In the genomic region with DNA sequence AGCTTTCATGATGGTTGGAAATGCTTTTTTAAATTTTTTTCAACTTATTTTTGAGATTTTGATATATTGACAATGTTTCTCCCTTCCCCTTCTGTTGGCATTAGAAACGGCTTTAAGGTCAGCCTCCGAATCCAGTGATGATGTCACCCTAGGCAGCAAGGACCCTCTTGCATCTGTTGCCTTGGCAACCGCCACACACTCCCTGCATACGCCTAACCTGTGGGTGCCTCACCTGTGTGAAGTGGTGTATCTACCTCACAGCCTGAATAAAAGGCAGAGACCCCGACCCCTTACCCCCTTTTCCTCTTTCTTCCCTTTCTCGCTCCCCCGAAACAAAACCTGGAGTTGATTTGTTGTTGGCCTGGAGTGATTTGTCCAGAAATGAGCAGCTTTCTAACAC, we compare ENCODE assay signal across 21 mouse cellular contexts. TPM values are rescaled to one million over a fixed set of nuclear protein-coding genes. Genes with fewer than 3 reads are reported as not detected.
DNase-seq lines count a peak whose midpoint lies in the region; ATAC-seq and TF ChIP-seq lines count a peak whose summit lies in the region.
"Had no signal": no experiment of that assay in that cellular context is flagged by ENCODE, and none has a peak within 500 bp of the region (broad histone marks: within the 10 kb centered on the region; RNA-seq: fewer than 3 reads in every experiment).

No protein-coding gene starts in this region.

- no peaks in the 10 kb centered on the region for H3K27me3 ChIP-seq in midbrain, embryonic 14.5 days (ENCODE audit: control insufficient read depth, insufficient read depth, low read length)
- H3K27me3 ChIP-seq in midbrain, embryonic 11.5 days (ENCODE audit: control insufficient read depth, insufficient read depth, low read length): no peaks in the 10 kb centered on the region
- no peaks in the 10 kb centered on the region for H3K27me3 ChIP-seq in midbrain, embryonic 15.5 days (replicated peaks)
- H3K27me3 ChIP-seq in midbrain, postnatal 0 days (ENCODE audit: insufficient read depth, low read length): no peaks in the 10 kb centered on the region
- H3K27me3 ChIP-seq: embryonic facial prominence, embryonic 12.5 days; forebrain, embryonic 13.5 days; forebrain, embryonic 15.5 days; Patski had no signal

- no peak overlapping the region for H3K4me2 ChIP-seq in midbrain, embryonic 14.5 days (ENCODE audit: low read length)
- no peak overlapping the region for H3K4me2 ChIP-seq in midbrain, embryonic 11.5 days
- no peak overlapping the region for H3K4me2 ChIP-seq in midbrain, embryonic 15.5 days
- H3K4me2 ChIP-seq in midbrain, postnatal 0 days (ENCODE audit: low read depth, low read length, poor library complexity, severe bottlenecking): no peak overlapping the region
- H3K4me2 ChIP-seq: embryonic facial prominence, embryonic 12.5 days; forebrain, embryonic 13.5 days; forebrain, embryonic 15.5 days had no signal

- intact Hi-C loops in left cerebral cortex, adult 2 months (cut with DNase I): no loop called here

- no peak overlapping the region for H3K4me3 ChIP-seq in left cerebral cortex, adult 2 months
- H3K4me3 ChIP-seq in midbrain, embryonic 14.5 days (replicated peaks; ENCODE audit: low read depth, low read length): no peak overlapping the region
- H3K4me3 ChIP-seq in midbrain, embryonic 11.5 days (ENCODE audit: low read depth, low read length): no peak overlapping the region
- H3K4me3 ChIP-seq in midbrain, embryonic 15.5 days: no peak overlapping the region
- H3K4me3 ChIP-seq in midbrain, postnatal 0 days (ENCODE audit: low read depth, low read length): no peak overlapping the region
- H3K4me3 ChIP-seq: embryonic facial prominence, embryonic 10.5 days; embryonic facial prominence, embryonic 12.5 days; forebrain, embryonic 13.5 days; forebrain, embryonic 15.5 days had no signal

- no peak for DNase-seq in left cerebral cortex, adult 2 months (ENCODE audit: extremely low spot score in 1 of 2, low spot score in 2 of 2)
- DNase-seq in left cerebral cortex, adult 11 months (ENCODE audit: low spot score): no peak
- peak; percentile 26 for DNase-seq in midbrain, embryonic 14.5 days
- no peak for DNase-seq in midbrain, embryonic 11.5 days (ENCODE audit: low spot score, missing footprints)
- no peak for DNase-seq in midbrain, postnatal 0 days (ENCODE audit: low spot score)
- no peak for DNase-seq in layer of hippocampus, adult 11-12 months (ENCODE audit: low spot score)
- no peak for DNase-seq in cerebellum, adult 11 months
- DNase-seq: adrenal gland, adult 8-10 months; adrenal gland, postnatal 36 days; cerebellum, adult 11-12 months; cerebellum, adult 2 months; cerebellum, adult 9-10 months; cerebellum, postnatal 25 days had no signal

- no peak for ATAC-seq in midbrain, embryonic 14.5 days (ENCODE audit: low FRiP score, low TSS enrichment)
- ATAC-seq in midbrain, embryonic 11.5 days (ENCODE audit: low FRiP score): no peak
- ATAC-seq in midbrain, embryonic 15.5 days (replicated peaks): peak; percentile 77
- peak; percentile 42; the same call in 1 of the 2 replicates for ATAC-seq in midbrain, postnatal 0 days (ENCODE audit: low FRiP score)
- ATAC-seq: activated CD4-positive, CD25-positive, alpha-beta regulatory T cell, adult 4 months; forebrain, embryonic 13.5 days; Patski had no signal

- no peak for TF ChIP-seq CTCF in left cerebral cortex, adult 2 months (IDR thresholded peaks at IDR 0.05)
- TF ChIP-seq CTCF in midbrain, postnatal 0 days (IDR thresholded peaks at IDR 0.05): no peak

- no peak overlapping the region for H3K9ac ChIP-seq in midbrain, embryonic 14.5 days (replicated peaks; ENCODE audit: low read length)
- no peak overlapping the region for H3K9ac ChIP-seq in midbrain, embryonic 11.5 days (ENCODE audit: low read length)
- H3K9ac ChIP-seq in midbrain, embryonic 15.5 days: no peak overlapping the region
- H3K9ac ChIP-seq in midbrain, postnatal 0 days (replicated peaks; ENCODE audit: low read length, poor library complexity, severe bottlenecking): no peak overlapping the region
- H3K9ac ChIP-seq: embryonic facial prominence, embryonic 12.5 days; forebrain, embryonic 13.5 days; forebrain, embryonic 15.5 days; forebrain, postnatal 0 days had no signal

- no peaks in the 10 kb centered on the region for H3K4me1 ChIP-seq in midbrain, embryonic 14.5 days (ENCODE audit: control insufficient read depth, insufficient read depth, low read length)
- no peaks in the 10 kb centered on the region for H3K4me1 ChIP-seq in midbrain, embryonic 11.5 days (ENCODE audit: control insufficient read depth, insufficient read depth, low read length)
- no peaks in the 10 kb centered on the region; the same call in 1 of the 2 replicates for H3K4me1 ChIP-seq in midbrain, embryonic 15.5 days
- peaks cover 4% of the 10 kb centered on the region; the same call in 1 of the 2 replicates for H3K4me1 ChIP-seq in midbrain, postnatal 0 days (ENCODE audit: insufficient read depth, low read length)
- H3K4me1 ChIP-seq: embryonic facial prominence, embryonic 10.5 days; embryonic facial prominence, embryonic 12.5 days; forebrain, embryonic 13.5 days; forebrain, embryonic 15.5 days had no signal

- no peaks in the 10 kb centered on the region for H3K36me3 ChIP-seq in midbrain, embryonic 14.5 days (ENCODE audit: control insufficient read depth, insufficient read depth, low read length)
- H3K36me3 ChIP-seq in midbrain, embryonic 11.5 days (ENCODE audit: control insufficient read depth, insufficient read depth, low read length): no peaks in the 10 kb centered on the region
- no peaks in the 10 kb centered on the region for H3K36me3 ChIP-seq in midbrain, embryonic 15.5 days (replicated peaks)
- H3K36me3 ChIP-seq in midbrain, postnatal 0 days (ENCODE audit: insufficient read depth, low read length): no peaks in the 10 kb centered on the region
- H3K36me3 ChIP-seq: embryonic facial prominence, embryonic 10.5 days; embryonic facial prominence, embryonic 12.5 days; forebrain, embryonic 15.5 days had no signal

- WGBS in midbrain, embryonic 14.5 days: 79% methylated on average over 7 of the region's 7 CpGs
- WGBS in midbrain, embryonic 11.5 days: 78% methylated on average over 7 of the region's 7 CpGs
- WGBS in midbrain, embryonic 15.5 days: 68% methylated on average over 7 of the region's 7 CpGs
- 64% methylated on average over 7 of the region's 7 CpGs for WGBS in midbrain, postnatal 0 days

- H3K27ac ChIP-seq in left cerebral cortex, adult 2 months: 0 out of 2 replicates have a peak overlapping the region, but pooled peaks have one; percentile 28
- H3K27ac ChIP-seq in midbrain, embryonic 14.5 days (replicated peaks; ENCODE audit: low read depth, low read length): no peak overlapping the region
- no peak overlapping the region for H3K27ac ChIP-seq in midbrain, embryonic 11.5 days (ENCODE audit: low read depth, low read length)
- H3K27ac ChIP-seq in midbrain, embryonic 15.5 days: no peak overlapping the region
- no peak overlapping the region for H3K27ac ChIP-seq in midbrain, postnatal 0 days (ENCODE audit: low read depth, low read length)
- H3K27ac ChIP-seq: embryonic facial prominence, embryonic 10.5 days; embryonic facial prominence, embryonic 12.5 days; forebrain, embryonic 13.5 days; forebrain, embryonic 15.5 days had no signal

- no peaks in the 10 kb centered on the region for H3K9me3 ChIP-seq in midbrain, embryonic 14.5 days (ENCODE audit: control insufficient read depth, low read length)
- H3K9me3 ChIP-seq in midbrain, embryonic 11.5 days (ENCODE audit: control insufficient read depth, low read length): no peaks in the 10 kb centered on the region
- H3K9me3 ChIP-seq in midbrain, embryonic 15.5 days: no peaks in the 10 kb centered on the region
- H3K9me3 ChIP-seq in midbrain, postnatal 0 days (ENCODE audit: low read length): no peaks in the 10 kb centered on the region
- H3K9me3 ChIP-seq: embryonic facial prominence, embryonic 10.5 days; embryonic facial prominence, embryonic 12.5 days; forebrain, embryonic 13.5 days; forebrain, embryonic 15.5 days had no signal

RNA-seq across cellular contexts. Expression of a gene that starts 26.9 kb away (rescaled TPM):
- under 1 TPM; 0.28 to 0.45 TPM for total RNA-seq in left cerebral cortex, adult 2 months (2021)
- polyA plus RNA-seq in midbrain, embryonic 14.5 days (2014; fragmentation: Nextera tagmentation; extraction: Ambion mirVana): 0.53 TPM in 1 of 2 replicates, not detected in the other
- 0.26 and 0.80 TPM in 2 replicates for polyA plus RNA-seq in midbrain, embryonic 11.5 days (2014; fragmentation: Nextera tagmentation; extraction: Ambion mirVana)
- 0.22 and 0.31 TPM in 2 replicates for polyA plus RNA-seq in midbrain, embryonic 15.5 days (2015; fragmentation: Nextera tagmentation; extraction: Ambion mirVana)
- 0.16 and 0.99 TPM in 2 replicates for total RNA-seq in midbrain, postnatal 0 days (2014; rRNA removed)
- polyA plus RNA-seq in midbrain, postnatal 0 days (2015; fragmentation: Nextera tagmentation; extraction: Ambion mirVana): 0.23 and 0.31 TPM in 2 replicates
- polyA plus RNA-seq: cerebellum, adult 2 months; Patski had no signal

Comparison
In these comparisons a context has a peak if more than half of its experiments do, and no peak if none do; other contexts are left out.
1. ATAC-seq: peak in midbrain, embryonic 15.5 days (single experiment) and midbrain, postnatal 0 days (single experiment); none in midbrain, embryonic 14.5 days (single experiment) and midbrain, embryonic 11.5 days (single experiment).